Mouse (Mus musculus): ENCODE measurements at regions not wholly inside any gene's neighbourhood (a gene's known extent, or its start where the extent isn't known, plus 50 kb on each side); places are given as distances from the start of the nearest gene placed in this dataset.

- no peak overlapping the region for H3K27ac ChIP-seq (replicated peaks; ENCODE audit: insufficient read depth, low read depth, low read length)
- no peaks in the 10 kb centered on the region for H3K36me3 ChIP-seq (ENCODE audit: control insufficient read depth, insufficient read depth, low read length)
- peaks cover 4% of the 10 kb centered on the region for H3K4me1 ChIP-seq (ENCODE audit: control insufficient read depth, insufficient read depth, low read length)
- H3K9ac ChIP-seq (ENCODE audit: low read depth, low read length), result no peak overlapping the region
- H3K79me2 ChIP-seq (ENCODE audit: control insufficient read depth, insufficient read depth, low read length), result no peaks in the 10 kb centered on the region
- no peak overlapping the region for H3K4me3 ChIP-seq (ENCODE audit: insufficient read depth, low read depth, low read length)
- 84% methylated on average over 7 of the region's 7 CpGs for WGBS
- H3K27me3 ChIP-seq (ENCODE audit: control insufficient read depth, insufficient read depth, low read length), result no peaks in the 10 kb centered on the region
- TF ChIP-seq CTCF (IDR thresholded peaks at IDR 0.05; ENCODE audit: low read depth, low read length) (no peak), POLR2A (IDR thresholded peaks at IDR 0.05; ENCODE audit: extremely low read depth, insufficient read depth, low read length) (no peak)
- no peak for DNase-seq (ENCODE audit: extremely low read depth, low read depth, low spot score)
Observed at GRCm38 (mm10) chr15:59205544-59205943, 316.4 kb downstream of the Gm49356 start.

GRCm38 (mm10) chr15:59206636-59207035 is 317.5 kb downstream of the Gm49356 start:
- WGBS, result 71% methylated on average over 7 of the region's 7 CpGs
- TF ChIP-seq POLR2A (IDR thresholded peaks at IDR 0.05; ENCODE audit: extremely low read depth, insufficient read depth, low read length) (no peak), CTCF (IDR thresholded peaks at IDR 0.05; ENCODE audit: low read depth, low read length) (no peak)
- Histone ChIP-seq H3K79me2 (ENCODE audit: control insufficient read depth, insufficient read depth, low read length) (no peaks in the 10 kb centered on the region), H3K4me3 (ENCODE audit: insufficient read depth, low read depth, low read length) (no peak overlapping the region), H3K27ac (replicated peaks; ENCODE audit: insufficient read depth, low read depth, low read length) (no peak overlapping the region), H3K36me3 (ENCODE audit: control insufficient read depth, insufficient read depth, low read length) (no peaks in the 10 kb centered on the region), H3K9ac (ENCODE audit: low read depth, low read length) (no peak overlapping the region), H3K27me3 (ENCODE audit: control insufficient read depth, insufficient read depth, low read length) (no peaks in the 10 kb centered on the region), H3K4me1 (ENCODE audit: control insufficient read depth, insufficient read depth, low read length) (peaks cover 4% of the 10 kb centered on the region; the same call in 1 of the 2 replicates)
- no peak for DNase-seq (ENCODE audit: extremely low read depth, low read depth, low spot score)

GRCm38 (mm10) chr15:59207976-59208375 is 318.9 kb downstream of the Gm49356 start:
- Histone ChIP-seq H3K4me1 (ENCODE audit: control insufficient read depth, insufficient read depth, low read length) (no peaks in the 10 kb centered on the region), H3K4me3 (ENCODE audit: insufficient read depth, low read depth, low read length) (no peak overlapping the region), H3K36me3 (ENCODE audit: control insufficient read depth, insufficient read depth, low read length) (no peaks in the 10 kb centered on the region), H3K9ac (ENCODE audit: low read depth, low read length) (no peak overlapping the region), H3K27me3 (ENCODE audit: control insufficient read depth, insufficient read depth, low read length) (no peaks in the 10 kb centered on the region), H3K79me2 (ENCODE audit: control insufficient read depth, insufficient read depth, low read length) (no peaks in the 10 kb centered on the region), H3K27ac (replicated peaks; ENCODE audit: insufficient read depth, low read depth, low read length) (no peak overlapping the region)
- no peak for DNase-seq (ENCODE audit: extremely low read depth, low read depth, low spot score)
- TF ChIP-seq CTCF (IDR thresholded peaks at IDR 0.05; ENCODE audit: low read depth, low read length), result no peak
- TF ChIP-seq POLR2A (IDR thresholded peaks at IDR 0.05; ENCODE audit: extremely low read depth, insufficient read depth, low read length), result no peak
- WGBS, result 77% methylated on average over 4 of the region's 4 CpGs

GRCm38 (mm10) chr15:59212362-59212761 is 323.3 kb downstream of the Gm49356 start:
- no peaks in the 10 kb centered on the region for H3K36me3 ChIP-seq (ENCODE audit: control insufficient read depth, insufficient read depth, low read length)
- H3K27me3 ChIP-seq (ENCODE audit: control insufficient read depth, insufficient read depth, low read length), result no peaks in the 10 kb centered on the region
- H3K9ac ChIP-seq (ENCODE audit: low read depth, low read length), result no peak overlapping the region
- no peak overlapping the region for H3K27ac ChIP-seq (replicated peaks; ENCODE audit: insufficient read depth, low read depth, low read length)
- 94% methylated on average over 3 of the region's 3 CpGs for WGBS
- H3K79me2 ChIP-seq (ENCODE audit: control insufficient read depth, insufficient read depth, low read length), result no peaks in the 10 kb centered on the region
- no peaks in the 10 kb centered on the region for H3K4me1 ChIP-seq (ENCODE audit: control insufficient read depth, insufficient read depth, low read length)
- no peak for DNase-seq (ENCODE audit: extremely low read depth, low read depth, low spot score)
- TF ChIP-seq CTCF (IDR thresholded peaks at IDR 0.05; ENCODE audit: low read depth, low read length) (no peak), POLR2A (IDR thresholded peaks at IDR 0.05; ENCODE audit: extremely low read depth, insufficient read depth, low read length) (no peak)
- H3K4me3 ChIP-seq (ENCODE audit: insufficient read depth, low read depth, low read length), result no peak overlapping the region

GRCm38 (mm10) chr15:59214096-59214495 is 325.0 kb downstream of the Gm49356 start:
- no peaks in the 10 kb centered on the region for H3K27me3 ChIP-seq (ENCODE audit: control insufficient read depth, insufficient read depth, low read length)
- TF ChIP-seq POLR2A (IDR thresholded peaks at IDR 0.05; ENCODE audit: extremely low read depth, insufficient read depth, low read length) (no peak), CTCF (IDR thresholded peaks at IDR 0.05; ENCODE audit: low read depth, low read length) (no peak)
- 79% methylated on average over 4 of the region's 4 CpGs for WGBS

GRCm38 (mm10) chr15:59215239-59215638 is 326.1 kb downstream of the Gm49356 start:
- WGBS, result 95% methylated on average over 4 of the region's 4 CpGs
- Histone ChIP-seq H3K79me2 (ENCODE audit: control insufficient read depth, insufficient read depth, low read length) (no peaks in the 10 kb centered on the region), H3K9ac (ENCODE audit: low read depth, low read length) (no peak overlapping the region), H3K36me3 (ENCODE audit: control insufficient read depth, insufficient read depth, low read length) (no peaks in the 10 kb centered on the region), H3K27me3 (ENCODE audit: control insufficient read depth, insufficient read depth, low read length) (no peaks in the 10 kb centered on the region), H3K4me3 (ENCODE audit: insufficient read depth, low read depth, low read length) (no peak overlapping the region), H3K27ac (replicated peaks; ENCODE audit: insufficient read depth, low read depth, low read length) (no peak overlapping the region), H3K4me1 (ENCODE audit: control insufficient read depth, insufficient read depth, low read length) (no peaks in the 10 kb centered on the region)
- TF ChIP-seq POLR2A (IDR thresholded peaks at IDR 0.05; ENCODE audit: extremely low read depth, insufficient read depth, low read length) (no peak), CTCF (IDR thresholded peaks at IDR 0.05; ENCODE audit: low read depth, low read length) (no peak)
- no peak for DNase-seq (ENCODE audit: extremely low read depth, low read depth, low spot score)

More at GRCm38 (mm10) chr15:59214096-59214495, 325.0 kb downstream of the Gm49356 start:
- no peak overlapping the region for H3K9ac ChIP-seq (ENCODE audit: low read depth, low read length)
- H3K27ac ChIP-seq (replicated peaks; ENCODE audit: insufficient read depth, low read depth, low read length), result no peak overlapping the region
- H3K79me2 ChIP-seq (ENCODE audit: control insufficient read depth, insufficient read depth, low read length), result no peaks in the 10 kb centered on the region
- no peaks in the 10 kb centered on the region for H3K4me1 ChIP-seq (ENCODE audit: control insufficient read depth, insufficient read depth, low read length)
- peak; percentile 44 for DNase-seq (ENCODE audit: extremely low read depth, low read depth, low spot score)
- H3K4me3 ChIP-seq (ENCODE audit: insufficient read depth, low read depth, low read length), result no peak overlapping the region
- H3K36me3 ChIP-seq (ENCODE audit: control insufficient read depth, insufficient read depth, low read length), result no peaks in the 10 kb centered on the region

Data from liver, adult 2 months (tissue).